Mouse (Mus musculus): ENCODE results near the gene Hist3h2a. TPM values are rescaled to one million over a fixed set of nuclear protein-coding genes. Genes with fewer than 3 reads are reported as not detected.

Gene Hist3h2a
- polyA plus RNA-seq, 1 experiment from 2014 or later: 36.4 TPM

DNA sequence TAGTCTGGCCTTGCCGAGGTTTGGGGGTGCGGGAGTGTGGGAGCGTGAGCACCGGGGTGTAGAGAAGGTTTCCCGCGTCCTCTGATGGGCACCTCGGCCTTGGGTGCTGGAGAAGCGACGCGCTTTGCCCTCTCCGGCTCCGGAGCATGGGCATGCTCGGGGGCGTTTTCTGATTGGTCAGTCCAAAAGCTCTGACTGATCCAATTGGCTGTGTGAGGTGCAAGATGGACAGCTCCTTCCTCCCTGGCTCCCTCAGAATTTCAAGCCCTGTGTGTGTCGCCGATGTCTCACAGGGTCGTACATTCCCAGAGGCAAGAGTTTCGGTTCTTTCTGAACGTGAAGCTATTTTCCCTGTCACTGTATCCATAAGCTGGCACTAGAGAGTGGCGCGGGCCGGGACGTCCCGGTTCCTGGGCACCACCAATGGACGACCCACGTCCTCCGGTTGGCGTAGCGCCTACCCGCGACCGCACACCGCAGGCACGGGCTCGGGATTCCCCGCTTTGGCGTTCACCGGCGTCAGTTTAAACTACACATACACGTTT, 5.5 kb downstream of the Hist3h2a start:
- peaks cover 42% of the 10 kb centered on the region for H3K4me1 ChIP-seq
- H3K9me3 ChIP-seq (replicated peaks): peaks cover 4% of the 10 kb centered on the region; the same call in 1 of the 2 replicates
- H3K4me2 ChIP-seq: peak overlapping the region; percentile 91
- ATAC-seq (replicated peaks; ENCODE audit: low FRiP score): peak; percentile 87
- 6% methylated on average over 40 of the region's 40 CpGs for WGBS
- peak overlapping the region; percentile 53 for H3K4me3 ChIP-seq (replicated peaks)
- peaks cover 26% of the 10 kb centered on the region; the same call in 1 of the 2 replicates for H3K27me3 ChIP-seq
- H3K9ac ChIP-seq: peak overlapping the region; percentile 46; the same call in 1 of the 2 replicates
- peaks cover 20% of the 10 kb centered on the region for H3K36me3 ChIP-seq
- H3K27ac ChIP-seq: peak overlapping the region; percentile 70

DNA sequence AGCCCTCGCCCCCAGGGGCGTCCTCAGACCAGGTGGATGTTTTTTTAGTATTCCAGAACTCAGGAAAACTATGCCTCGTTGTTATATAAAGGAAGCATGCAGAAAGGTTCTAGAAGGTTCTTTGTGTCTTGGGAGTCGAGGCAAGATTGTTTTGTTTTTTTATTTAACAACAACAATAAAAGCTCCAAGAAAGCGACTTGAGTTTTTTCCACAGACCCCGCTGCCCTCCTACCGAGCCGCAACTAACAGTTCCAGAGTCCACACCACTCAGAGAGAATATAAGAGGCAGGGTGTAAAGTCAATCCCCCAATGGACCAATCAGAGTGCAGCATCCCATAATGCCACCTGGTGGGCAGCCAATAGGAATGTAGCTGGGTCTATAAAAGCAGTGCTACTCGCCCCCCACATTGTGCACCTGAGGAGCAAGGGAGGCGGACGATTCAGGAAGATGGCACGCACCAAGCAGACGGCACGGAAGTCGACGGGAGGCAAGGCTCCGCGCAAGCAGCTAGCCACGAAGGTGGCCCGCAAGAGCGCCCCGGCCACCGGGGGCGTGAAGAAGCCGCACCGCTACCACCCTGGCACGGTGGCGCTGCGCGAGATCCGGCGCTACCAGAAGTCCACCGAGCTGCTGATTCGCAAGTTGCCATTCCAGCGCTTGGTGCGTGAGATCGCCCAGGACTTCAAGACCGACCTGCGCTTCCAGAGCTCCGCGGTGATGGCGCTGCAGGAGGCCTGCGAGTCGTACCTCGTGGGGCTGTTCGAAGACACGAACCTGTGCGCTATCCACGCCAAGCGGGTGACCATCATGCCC, 7.1 kb downstream of the Hist3h2a start:
- ATAC-seq (replicated peaks; ENCODE audit: low FRiP score): no peak
- H3K27me3 ChIP-seq: peaks cover 26% of the 10 kb centered on the region; the same call in 1 of the 2 replicates
- 66% methylated on average over 50 of the region's 50 CpGs for WGBS
- H3K9me3 ChIP-seq (replicated peaks): peaks cover 4% of the 10 kb centered on the region; the same call in 1 of the 2 replicates
- peaks cover 20% of the 10 kb centered on the region for H3K36me3 ChIP-seq
- H3K4me1 ChIP-seq: peaks cover 49% of the 10 kb centered on the region
- no peak overlapping the region for H3K9ac ChIP-seq
- H3K4me3 ChIP-seq (replicated peaks): no peak overlapping the region
- H3K4me2 ChIP-seq: no peak overlapping the region
- H3K27ac ChIP-seq: no peak overlapping the region

DNA sequence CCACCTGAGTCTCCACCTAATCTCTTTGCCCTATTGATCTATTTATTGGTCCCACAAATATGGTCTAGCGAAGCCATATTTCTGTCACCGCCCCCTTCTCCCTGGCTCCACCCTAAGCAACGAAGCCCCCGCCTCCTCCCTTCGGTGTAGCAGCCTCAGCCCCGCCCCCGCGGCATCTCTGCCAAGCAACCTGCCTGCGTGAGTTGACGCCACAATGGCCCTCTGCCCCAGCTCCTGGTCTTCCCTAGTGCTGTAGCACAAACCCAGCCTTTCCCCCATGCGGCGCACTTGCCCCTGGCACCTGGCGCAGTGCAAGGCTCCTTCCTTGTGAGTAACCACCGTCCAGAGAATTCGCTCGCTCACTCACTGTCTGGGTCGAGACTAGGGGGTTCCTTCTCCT, 9.1 kb downstream of the Hist3h2a start:
- WGBS: 39% methylated on average over 17 of the region's 17 CpGs
- Histone ChIP-seq H3K27me3 (peaks cover 26% of the 10 kb centered on the region; the same call in 1 of the 2 replicates), H3K4me2 (no peak overlapping the region), H3K27ac (no peak overlapping the region), H3K36me3 (peaks cover 5% of the 10 kb centered on the region; the same call in 1 of the 2 replicates), H3K4me1 (peaks cover 40% of the 10 kb centered on the region), H3K4me3 (replicated peaks) (no peak overlapping the region), H3K9me3 (replicated peaks) (peaks cover 4% of the 10 kb centered on the region; the same call in 1 of the 2 replicates), H3K9ac (no peak overlapping the region)
- ATAC-seq (replicated peaks; ENCODE audit: low FRiP score): no peak

DNA sequence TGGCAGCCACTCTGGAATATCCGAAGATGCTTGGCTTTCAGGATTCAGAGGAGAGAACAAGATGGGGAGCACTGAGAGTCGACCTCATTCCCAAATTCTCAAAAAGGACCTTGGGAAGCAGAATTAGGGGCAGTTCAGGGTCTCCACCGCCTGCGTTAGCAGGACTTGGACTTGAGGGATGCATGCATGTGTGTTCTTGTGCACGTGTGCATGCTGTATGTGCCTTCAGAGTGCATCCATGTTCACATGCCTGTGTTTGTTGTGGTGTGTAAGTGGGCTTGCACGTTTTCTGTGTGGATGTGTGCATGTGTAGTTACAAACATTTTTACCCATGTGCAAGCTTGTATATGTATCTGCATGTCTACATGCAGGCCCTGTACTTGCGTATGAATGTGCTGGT, 9.7 kb downstream of the Hist3h2a start:
- Histone ChIP-seq H3K9ac (no peak overlapping the region), H3K27me3 (peaks cover 26% of the 10 kb centered on the region; the same call in 1 of the 2 replicates), H3K9me3 (replicated peaks) (peaks cover 4% of the 10 kb centered on the region; the same call in 1 of the 2 replicates), H3K4me1 (peaks cover 46% of the 10 kb centered on the region), H3K4me3 (replicated peaks) (no peak overlapping the region), H3K36me3 (peaks cover 6% of the 10 kb centered on the region; the same call in 1 of the 2 replicates), H3K4me2 (no peak overlapping the region), H3K27ac (no peak overlapping the region)
- WGBS: 91% methylated on average over 7 of the region's 7 CpGs
- ATAC-seq (replicated peaks; ENCODE audit: low FRiP score): no peak

DNA sequence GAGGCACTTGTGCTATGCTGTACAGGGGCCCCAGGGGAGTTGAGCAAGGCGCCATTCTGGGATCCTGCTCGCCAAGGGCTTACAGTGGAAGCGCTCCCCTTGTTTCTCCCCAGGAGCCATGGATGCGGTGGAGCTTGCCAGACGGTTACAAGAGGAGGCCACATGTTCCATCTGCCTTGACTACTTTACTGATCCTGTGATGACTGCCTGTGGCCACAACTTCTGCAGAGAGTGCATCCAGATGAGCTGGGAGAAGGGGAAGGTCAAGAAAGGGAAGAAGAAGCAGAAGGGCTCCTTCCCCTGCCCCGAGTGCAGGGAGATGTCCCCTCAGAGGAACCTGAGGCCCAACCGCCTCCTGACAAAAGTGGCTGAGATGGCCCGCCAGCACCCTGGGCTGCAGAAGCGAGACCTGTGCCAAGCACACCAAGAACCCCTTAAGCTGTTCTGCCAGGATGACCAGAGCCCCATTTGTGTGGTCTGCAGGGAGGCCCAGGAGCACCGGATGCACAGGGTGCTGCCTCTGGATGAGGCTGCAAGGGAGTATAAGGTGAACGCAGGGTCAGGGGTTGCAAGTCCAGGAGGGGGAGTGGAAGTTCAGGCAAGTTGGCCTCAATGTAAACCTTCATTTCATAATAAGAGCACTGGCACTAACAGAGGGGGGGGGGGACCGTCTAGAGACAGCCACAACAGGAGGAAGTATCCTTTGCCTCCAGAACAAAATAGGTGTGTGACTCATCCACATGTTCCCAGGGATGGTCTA, 10.7 kb downstream of the Hist3h2a start:
- WGBS: 23% methylated on average over 12 of the region's 12 CpGs

DNA sequence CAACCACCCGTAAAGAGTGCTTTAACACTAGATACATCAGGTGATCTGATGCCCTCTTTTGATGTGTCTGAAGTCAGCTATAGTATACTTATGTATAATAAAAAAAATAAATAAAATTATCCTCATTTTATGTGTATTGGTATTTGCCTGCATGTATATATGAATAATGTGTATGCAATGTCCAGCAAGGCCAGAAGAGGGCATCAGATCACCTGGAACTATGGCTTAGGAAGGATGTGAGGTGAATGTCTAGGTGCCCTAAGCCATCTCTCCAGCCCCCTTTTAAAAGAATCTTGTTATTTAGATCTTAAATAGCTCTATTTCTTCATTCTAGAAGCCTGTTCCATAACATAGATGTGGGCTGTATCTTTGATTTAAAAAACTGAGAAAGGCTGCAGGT, 12.9 kb downstream of the Hist3h2a start:
- H3K4me1 ChIP-seq: peaks cover 53% of the 10 kb centered on the region
- peaks cover 14% of the 10 kb centered on the region; the same call in 1 of the 2 replicates for H3K27me3 ChIP-seq
- ATAC-seq (replicated peaks; ENCODE audit: low FRiP score): no peak
- H3K9me3 ChIP-seq (replicated peaks): no peaks in the 10 kb centered on the region
- peaks cover 13% of the 10 kb centered on the region for H3K36me3 ChIP-seq
- WGBS: 91% methylated on average over 1 of the region's 1 CpGs
- H3K4me3 ChIP-seq (replicated peaks): no peak overlapping the region
- H3K9ac ChIP-seq: no peak overlapping the region
- no peak overlapping the region for H3K4me2 ChIP-seq
- no peak overlapping the region for H3K27ac ChIP-seq

More for the DNA sequence above, 10.7 kb downstream of the Hist3h2a start:
- Histone ChIP-seq H3K4me3 (replicated peaks) (no peak overlapping the region), H3K27me3 (peaks cover 26% of the 10 kb centered on the region; the same call in 1 of the 2 replicates), H3K9me3 (replicated peaks) (peaks cover 4% of the 10 kb centered on the region; the same call in 1 of the 2 replicates), H3K4me2 (0 out of 2 replicates have a peak overlapping the region, but pooled peaks have one; percentile 10), H3K27ac (peak overlapping the region; percentile 59), H3K36me3 (peaks cover 6% of the 10 kb centered on the region; the same call in 1 of the 2 replicates), H3K9ac (0 out of 2 replicates have a peak overlapping the region, but pooled peaks have one; percentile 1), H3K4me1 (peaks cover 46% of the 10 kb centered on the region)
- no peak for ATAC-seq (replicated peaks; ENCODE audit: low FRiP score)

DNA sequence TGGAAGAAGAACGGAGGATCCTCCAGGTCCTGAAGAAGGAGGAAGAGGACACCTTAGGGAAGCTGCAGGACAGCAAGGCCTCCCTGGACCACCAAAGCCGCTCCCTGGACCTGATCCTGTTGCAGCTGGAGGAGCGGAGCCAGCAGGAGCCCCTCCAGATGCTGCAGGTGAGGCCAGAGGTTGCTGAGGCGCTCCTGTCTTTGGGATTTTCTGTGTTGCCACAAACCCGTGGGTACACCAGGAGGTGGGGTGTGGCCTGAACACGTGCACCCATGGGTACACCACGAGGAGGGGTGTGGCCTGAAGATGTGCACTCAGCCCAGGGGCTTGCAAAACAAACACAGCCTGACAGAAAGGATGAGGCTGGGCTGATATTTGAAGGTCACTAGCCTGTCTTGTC, 14.1 kb downstream of the Hist3h2a start:
- Histone ChIP-seq H3K4me3 (replicated peaks) (no peak overlapping the region), H3K27me3 (0 out of 2 replicates have a peak, but pooled peaks cover 4% of the 10 kb centered on the region), H3K4me2 (no peak overlapping the region), H3K4me1 (peaks cover 50% of the 10 kb centered on the region), H3K36me3 (peaks cover 16% of the 10 kb centered on the region), H3K9ac (no peak overlapping the region), H3K9me3 (replicated peaks) (no peaks in the 10 kb centered on the region), H3K27ac (peak overlapping the region; percentile 85)
- ATAC-seq (replicated peaks; ENCODE audit: low FRiP score): 0 out of 2 replicates have a peak, but pooled peaks have one; percentile 13
- WGBS: 82% methylated on average over 7 of the region's 7 CpGs

DNA sequence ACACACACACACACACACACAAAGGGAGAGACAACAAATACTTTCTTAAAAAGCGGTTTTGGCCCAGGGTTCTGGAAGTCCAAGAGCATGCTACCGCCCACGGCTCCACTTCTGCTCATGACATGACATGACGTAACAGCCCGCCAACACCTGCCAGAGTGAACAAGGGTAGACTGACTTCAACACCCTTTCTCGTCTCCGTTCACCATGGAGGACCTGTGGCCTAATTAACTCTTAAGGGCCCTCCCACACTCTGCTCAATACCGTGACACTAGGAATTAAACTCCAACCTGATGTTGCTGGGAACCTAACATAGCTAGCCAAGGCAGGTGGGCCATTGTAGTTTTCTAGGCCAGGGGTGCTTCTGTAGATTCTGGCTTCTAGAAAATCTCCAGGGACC, 14.5 kb downstream of the Hist3h2a start:
- peaks cover 47% of the 10 kb centered on the region for H3K4me1 ChIP-seq
- H3K9ac ChIP-seq: no peak overlapping the region
- ATAC-seq (replicated peaks; ENCODE audit: low FRiP score): peak; percentile 57
- H3K36me3 ChIP-seq: peaks cover 16% of the 10 kb centered on the region
- no peak overlapping the region for H3K4me3 ChIP-seq (replicated peaks)
- no peaks in the 10 kb centered on the region for H3K9me3 ChIP-seq (replicated peaks)
- peak overlapping the region; percentile 85 for H3K27ac ChIP-seq
- peak overlapping the region; percentile 37 for H3K4me2 ChIP-seq
- 65% methylated on average over 8 of the region's 8 CpGs for WGBS
- H3K27me3 ChIP-seq: no peaks in the 10 kb centered on the region

DNA sequence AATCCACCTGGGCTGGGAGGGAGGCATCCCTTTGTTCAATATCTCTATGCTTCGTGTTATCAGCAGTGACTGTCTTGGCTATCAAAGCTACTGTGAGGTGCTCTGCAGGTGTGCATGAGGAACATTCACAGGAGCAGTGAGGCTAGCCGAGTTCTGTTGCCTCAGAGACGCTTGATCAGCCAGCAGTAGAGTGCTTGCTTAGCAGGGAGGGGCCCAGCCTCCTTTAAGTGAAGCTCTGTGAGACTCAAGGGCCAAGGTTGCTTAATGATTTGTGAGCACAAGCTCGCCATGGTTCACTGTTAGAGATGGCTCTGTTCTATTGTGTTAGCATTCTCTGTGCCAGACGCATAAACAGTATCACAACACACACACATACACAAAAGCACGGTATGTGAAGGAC, 15.2 kb downstream of the Hist3h2a start:
- Histone ChIP-seq H3K27me3 (no peaks in the 10 kb centered on the region), H3K4me1 (peaks cover 46% of the 10 kb centered on the region), H3K4me2 (peak overlapping the region; percentile 37), H3K9me3 (replicated peaks) (no peaks in the 10 kb centered on the region), H3K9ac (no peak overlapping the region), H3K4me3 (replicated peaks) (no peak overlapping the region), H3K27ac (peak overlapping the region; percentile 85), H3K36me3 (peaks cover 19% of the 10 kb centered on the region)
- peak; percentile 83 for ATAC-seq (replicated peaks; ENCODE audit: low FRiP score)
- WGBS: 55% methylated on average over 6 of the region's 6 CpGs

DNA sequence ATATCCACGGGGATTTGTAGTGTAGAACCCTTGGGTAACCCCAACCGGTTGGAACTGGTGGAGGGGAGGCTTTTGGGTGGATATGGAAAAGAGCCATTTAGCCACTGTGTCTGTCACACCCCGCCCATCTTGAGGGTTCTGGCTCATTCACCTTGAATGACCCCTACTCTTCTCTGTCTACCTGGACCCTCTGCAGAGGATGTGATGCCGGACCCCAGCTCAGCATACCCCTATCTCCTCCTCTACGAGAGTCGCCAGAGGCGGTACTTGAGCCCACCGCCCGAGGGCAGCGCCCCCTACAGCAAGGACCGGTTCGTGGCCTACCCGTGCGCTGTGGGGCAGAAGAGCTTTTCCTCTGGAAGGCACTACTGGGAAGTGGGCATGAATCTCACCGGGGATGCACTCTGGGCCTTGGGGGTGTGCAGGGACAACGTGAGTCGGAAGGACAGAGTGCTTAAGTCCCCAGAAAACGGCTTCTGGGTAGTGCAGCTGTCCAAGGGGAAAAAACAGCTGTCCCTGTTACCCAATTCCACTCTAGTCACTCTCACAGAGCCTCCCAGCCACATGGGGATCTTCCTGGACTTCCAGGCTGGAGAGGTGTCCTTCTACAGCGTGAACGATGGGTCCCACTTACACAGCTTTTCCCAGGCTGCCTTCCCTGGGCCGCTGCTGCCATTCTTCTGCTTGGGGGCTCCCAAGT, 16.5 kb downstream of the Hist3h2a start:
- Histone ChIP-seq H3K4me3 (replicated peaks) (no peak overlapping the region), H3K27ac (peak overlapping the region; percentile 85), H3K9ac (no peak overlapping the region), H3K4me2 (no peak overlapping the region), H3K36me3 (peaks cover 21% of the 10 kb centered on the region), H3K4me1 (peaks cover 40% of the 10 kb centered on the region), H3K27me3 (no peaks in the 10 kb centered on the region), H3K9me3 (replicated peaks) (no peaks in the 10 kb centered on the region)
- ATAC-seq (replicated peaks; ENCODE audit: low FRiP score): no peak
- WGBS: 89% methylated on average over 21 of the region's 21 CpGs

DNA sequence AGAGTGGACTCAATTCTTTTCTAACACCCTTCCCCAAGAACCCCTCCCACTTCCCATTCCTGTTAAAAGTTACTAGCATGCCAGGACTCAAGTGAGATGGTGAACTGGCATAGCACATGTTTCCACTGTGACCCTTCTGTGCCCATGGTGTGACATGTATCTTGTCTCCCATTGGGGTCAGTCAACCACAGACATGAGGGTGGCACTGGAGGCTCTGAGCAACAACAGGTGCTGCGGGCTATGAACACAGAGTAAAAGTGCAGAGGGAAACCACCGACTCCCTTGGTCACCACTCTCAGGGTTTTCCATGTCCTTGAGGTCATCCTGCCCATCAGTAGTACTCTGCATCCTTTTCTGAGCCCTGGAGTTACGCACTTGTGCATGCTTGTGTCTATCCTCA, 17.3 kb downstream of the Hist3h2a start:
- Histone ChIP-seq H3K4me3 (replicated peaks) (no peak overlapping the region), H3K27me3 (no peaks in the 10 kb centered on the region), H3K4me1 (peaks cover 38% of the 10 kb centered on the region), H3K4me2 (no peak overlapping the region), H3K9me3 (replicated peaks) (no peaks in the 10 kb centered on the region), H3K9ac (no peak overlapping the region), H3K36me3 (peaks cover 21% of the 10 kb centered on the region), H3K27ac (no peak overlapping the region)
- ATAC-seq (replicated peaks; ENCODE audit: low FRiP score): no peak
- WGBS: 92% methylated on average over 3 of the region's 3 CpGs

Data from kidney, embryonic 15.5 days (tissue).